Mouse (Mus musculus): Measurements from ENCODE around the gene Itgae.
A peak's percentile ranks its signal among the peaks of the same experiment; 100 is the strongest.

Gene Itgae

GRCm38 (mm10) chr11:73146026-73146974 is 55.9 kb downstream of the Itgae start:
- DNase-seq (ENCODE audit: low read depth in 2 of 2, low spot score in 2 of 2), result no peak

GRCm38 (mm10) chr11:73146975-73147365 is 56.6 kb downstream of the Itgae start:
- DNase-seq (ENCODE audit: low read depth in 2 of 2, low spot score in 2 of 2), result no peak

GRCm38 (mm10) chr11:73148209-73148608 is 57.8 kb downstream of the Itgae start:
- no peak for DNase-seq (ENCODE audit: low read depth in 2 of 2, low spot score in 2 of 2)

- DNase-seq (ENCODE audit: low read depth in 2 of 2, low spot score in 2 of 2), result no peak
Measured at GRCm38 (mm10) chr11:73155071-73155470, 64.7 kb downstream of the Itgae start.

GRCm38 (mm10) chr11:73159957-73160810 is 69.8 kb downstream of the Itgae start, which contains the start of gene P2rx5:
Gene P2rx5 (plus strand): TSS chr11:73160421.
- no peak for DNase-seq (ENCODE audit: low read depth in 2 of 2, low spot score in 2 of 2)

GRCm38 (mm10) chr11:73160811-73161200 is 70.4 kb downstream of the Itgae start:
- DNase-seq (ENCODE audit: low read depth in 2 of 2, low spot score in 2 of 2), result no peak

- no peak for DNase-seq (ENCODE audit: low read depth in 2 of 2, low spot score in 2 of 2)
Measured at GRCm38 (mm10) chr11:73161616-73162015, 71.2 kb downstream of the Itgae start.

- DNase-seq (ENCODE audit: low read depth in 2 of 2, low spot score in 2 of 2), result no peak
Measured at GRCm38 (mm10) chr11:73162284-73162683, 71.9 kb downstream of the Itgae start.

GRCm38 (mm10) chr11:73168071-73168470 is 77.7 kb downstream of the Itgae start:
- DNase-seq (ENCODE audit: low read depth in 2 of 2, low spot score in 2 of 2), result no peak

- DNase-seq (ENCODE audit: low read depth in 2 of 2, low spot score in 2 of 2), result no peak
Measured at GRCm38 (mm10) chr11:73168576-73168975, 78.2 kb downstream of the Itgae start.

- peak; percentile 28 to 51 for DNase-seq (ENCODE audit: low read depth in 2 of 2, low spot score in 2 of 2)
Measured at GRCm38 (mm10) chr11:73169231-73169630, 78.8 kb downstream of the Itgae start.

- DNase-seq (ENCODE audit: low read depth in 2 of 2, low spot score in 2 of 2), result no peak
Measured at GRCm38 (mm10) chr11:73172186-73172585, 81.8 kb downstream of the Itgae start.

GRCm38 (mm10) chr11:73175612-73176011 is 85.2 kb downstream of the Itgae start:
- no peak for DNase-seq (ENCODE audit: low read depth in 2 of 2, low spot score in 2 of 2)

GRCm38 (mm10) chr11:73176186-73176585 is 85.8 kb downstream of the Itgae start:
- DNase-seq (ENCODE audit: low read depth in 2 of 2, low spot score in 2 of 2), result no peak

- peak; percentile 94 to 95 for DNase-seq (ENCODE audit: low read depth in 2 of 2, low spot score in 2 of 2)
Measured at GRCm38 (mm10) chr11:73176608-73177508, 86.5 kb downstream of the Itgae start, which contains the start of the genes Emc6 and Tax1bp3. Gene Emc6 (minus strand): TSS chr11:73177037. Gene Tax1bp3 (plus strand): TSS chr11:73177083.

GRCm38 (mm10) chr11:73177509-73177875 is 87.1 kb downstream of the Itgae start:
- DNase-seq (ENCODE audit: low read depth in 2 of 2, low spot score in 2 of 2), result no peak

- DNase-seq (ENCODE audit: low read depth in 2 of 2, low spot score in 2 of 2), result no peak
Measured at GRCm38 (mm10) chr11:73177895-73178294, 87.5 kb downstream of the Itgae start.

GRCm38 (mm10) chr11:73185872-73186615 is 95.7 kb downstream of the Itgae start:
- no peak for DNase-seq (ENCODE audit: low read depth in 2 of 2, low spot score in 2 of 2)

- DNase-seq (ENCODE audit: low read depth in 2 of 2, low spot score in 2 of 2), result no peak
Measured at GRCm38 (mm10) chr11:73187231-73187630, 96.8 kb downstream of the Itgae start.

- DNase-seq (ENCODE audit: low read depth in 2 of 2, low spot score in 2 of 2), result no peak
Measured at GRCm38 (mm10) chr11:73193047-73193446, 102.7 kb downstream of the Itgae start.

Measured in CD8-positive naive resting alpha-beta T cell, adult 2 months (primary cell).